In genomic region chr10:111190110-111190795, GRCm38 (mm10) we compare ENCODE assay signal across 12 mouse cellular contexts. TPM values are rescaled to one million over a fixed set of nuclear protein-coding genes. Genes with fewer than 3 reads are reported as not detected.
DNase-seq lines count a peak whose midpoint lies in the region; ATAC-seq lines count a peak whose summit lies in the region.
"Had no signal": no experiment of that assay in that cellular context is flagged by ENCODE, and none has a peak within 500 bp of the region (broad histone marks: within the 10 kb centered on the region; RNA-seq: fewer than 3 reads in every experiment).

No protein-coding gene starts in this region.

- H3K27ac ChIP-seq in forebrain, embryonic 15.5 days (replicated peaks) = peak overlapping the region; percentile 74
- H3K27ac ChIP-seq in macrophage = 0 out of 2 replicates have a peak overlapping the region, but pooled peaks have one; percentile 3
- H3K27ac ChIP-seq: embryonic facial prominence, embryonic 13.5 days; kidney, embryonic 15.5 days; lung, embryonic 15.5 days had no signal

- H3K4me2 ChIP-seq in forebrain, embryonic 15.5 days (replicated peaks) = no peak overlapping the region
- H3K4me2 ChIP-seq: embryonic facial prominence, embryonic 13.5 days; kidney, embryonic 15.5 days; lung, embryonic 15.5 days had no signal

- no peak overlapping the region for H3K9ac ChIP-seq in forebrain, embryonic 15.5 days (replicated peaks)
- H3K9ac ChIP-seq: embryonic facial prominence, embryonic 13.5 days; kidney, embryonic 15.5 days; lung, embryonic 15.5 days had no signal

- intact Hi-C loops in left cerebral cortex, postnatal 4 days (cut with DNase I) = no loop called here

- H3K27me3 ChIP-seq in forebrain, embryonic 15.5 days = no peaks in the 10 kb centered on the region
- H3K27me3 ChIP-seq: embryonic facial prominence, embryonic 13.5 days; kidney, embryonic 15.5 days; lung, embryonic 15.5 days had no signal

- H3K4me1 ChIP-seq in forebrain, embryonic 15.5 days = peaks cover 32% of the 10 kb centered on the region
- H3K4me1 ChIP-seq: lung, embryonic 15.5 days had no signal

- no peaks in the 10 kb centered on the region for H3K36me3 ChIP-seq in forebrain, embryonic 15.5 days
- H3K36me3 ChIP-seq in macrophage (ENCODE audit: inconsistent target) = 0 out of 2 replicates have a peak, but pooled peaks cover 4% of the 10 kb centered on the region
- H3K36me3 ChIP-seq: embryonic facial prominence, embryonic 13.5 days; kidney, embryonic 15.5 days; lung, embryonic 15.5 days had no signal

- H3K4me3 ChIP-seq in forebrain, embryonic 15.5 days = no peak overlapping the region
- H3K4me3 ChIP-seq in macrophage (ENCODE audit: inconsistent target) = no peak overlapping the region
- H3K4me3 ChIP-seq: embryonic facial prominence, embryonic 13.5 days; kidney, embryonic 15.5 days; lung, embryonic 15.5 days had no signal

- peaks cover 100% of the 10 kb centered on the region for H3K79me2 ChIP-seq in macrophage (ENCODE audit: inconsistent target)

- peak; percentile 30 to 32 for DNase-seq in left cerebral cortex, adult 18-20 months (ENCODE audit: low spot score in 2 of 2)
- no peak for DNase-seq in left cerebral cortex, postnatal 4 days
- DNase-seq in cerebellum, adult 18-20 months = peak; percentile 47 to 53
- DNase-seq in urinary bladder, adult 2 months (ENCODE audit: low spot score) = no peak
- DNase-seq in MN1 (ENCODE audit: low spot score) = no peak
- DNase-seq: gastrocnemius, postnatal 25 days; retina, postnatal 1 day had no signal

- 40% methylated on average over 6 of the region's 6 CpGs for WGBS in forebrain, embryonic 15.5 days
- 93% methylated on average over 5 of the region's 6 CpGs for WGBS in macrophage (ENCODE audit: missing documents)

- H3K9me3 ChIP-seq in forebrain, embryonic 15.5 days = no peaks in the 10 kb centered on the region
- H3K9me3 ChIP-seq: embryonic facial prominence, embryonic 13.5 days; kidney, embryonic 15.5 days; lung, embryonic 15.5 days had no signal

- peak; percentile 81 for ATAC-seq in forebrain, embryonic 15.5 days (replicated peaks)

RNA-seq across cellular contexts. Expression of gene Osbpl8, which starts 25.7 kb away (rescaled TPM):
- total RNA-seq in left cerebral cortex, adult 18-20 months (2021) = 10 to 100 TPM; 94.0 to 100.0 TPM
- total RNA-seq in left cerebral cortex, postnatal 4 days (2021) = 10 to 100 TPM; 72.4 to 74.7 TPM
- 23.1 and 23.8 TPM in 2 replicates for polyA plus RNA-seq in forebrain, embryonic 15.5 days (2015; fragmentation: Nextera tagmentation; extraction: Ambion mirVana)
- total RNA-seq in macrophage (2018; cell fraction: chromatin; rRNA removed) = 1,000 to 10,000 TPM in 13 of 26 experiments, 100 to 1,000 TPM in 13; 377 to 2,472 (median 952) TPM
- 100 to 1,000 TPM; 337 to 883 (median 545) TPM for total RNA-seq in macrophage (2018; cell fraction: cytosol; rRNA removed)
- total RNA-seq in macrophage (2018; cell fraction: nucleus; rRNA removed) = 1,000 to 10,000 TPM in 9 of 26 experiments, 100 to 1,000 TPM in 17; 456 to 1,463 (median 788) TPM
- 244 to 329 TPM (median 315 TPM) in 3 replicates for polyA plus RNA-seq in macrophage (2018)
- polyA plus RNA-seq in urinary bladder, adult 2 months (2012; rRNA removed) = 10.7 and 11.3 TPM in 2 replicates

Comparison
In these comparisons a context has a peak if more than half of its experiments do, and no peak if none do; other contexts are left out.
1. DNase-seq: peak in left cerebral cortex, adult 18-20 months (2 of 2) and cerebellum, adult 18-20 months (2 of 2); none in left cerebral cortex, postnatal 4 days (single experiment), urinary bladder, adult 2 months (single experiment) and MN1 (single experiment).